Mouse (Mus musculus): ENCODE data around the gene Naxd.

DNA sequence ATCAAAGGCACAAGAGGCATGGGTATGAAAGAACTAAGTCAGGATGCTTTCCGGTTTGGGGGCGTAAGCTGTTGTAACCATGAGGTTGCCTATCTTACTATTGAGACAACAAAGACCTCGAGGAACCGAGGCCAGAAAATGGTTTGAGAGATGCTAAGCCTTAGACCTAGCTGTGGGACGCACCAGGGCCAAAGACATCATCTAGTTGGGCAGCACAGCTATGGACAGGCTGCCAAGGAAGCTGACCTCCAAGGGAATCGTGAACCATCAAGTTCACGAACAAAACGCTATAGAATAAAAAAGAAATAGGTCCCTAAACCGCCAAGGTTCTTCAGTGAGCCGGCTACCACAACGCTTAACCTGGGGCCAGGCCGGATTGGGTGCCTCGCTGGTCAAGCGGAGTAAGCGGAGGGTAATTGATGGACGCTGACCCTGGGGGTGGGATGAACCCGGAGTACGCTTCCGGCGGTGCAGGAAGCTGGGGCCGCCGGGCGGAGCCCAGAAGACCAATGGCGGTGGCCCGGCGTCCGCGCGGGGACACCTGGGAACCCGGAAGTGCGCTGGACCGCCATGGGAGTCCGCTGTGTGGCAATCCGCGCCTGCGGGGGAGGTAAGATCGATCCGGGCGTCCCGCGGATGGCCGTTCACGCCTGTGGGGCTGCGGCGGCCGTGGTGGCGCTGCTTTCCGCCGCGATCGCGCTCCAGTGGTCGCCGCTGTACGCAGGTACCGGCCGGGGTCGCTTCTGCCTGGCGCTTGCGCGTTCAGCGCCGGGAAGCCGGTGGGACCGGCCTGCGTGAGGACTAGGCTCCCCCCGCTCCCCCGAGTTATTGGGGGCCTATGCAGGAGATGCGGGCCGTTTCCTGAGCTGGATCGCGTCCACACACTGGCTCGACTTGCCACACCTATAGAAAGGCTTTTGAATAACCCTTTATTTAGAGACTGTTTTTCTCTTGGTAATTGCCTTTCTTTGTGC lies at the start of gene Naxd:
- TF ChIP-seq CTCF (IDR thresholded peaks at IDR 0.05; ENCODE audit: low read depth) (no peak), EP300 (IDR thresholded peaks at IDR 0.05; ENCODE audit: low read depth) (0 out of 2 replicates have a peak, but pooled peaks have one; percentile 46)

All from heart, postnatal 0 days (tissue).